Mouse (Mus musculus) thymus, adult 2 months (tissue): ENCODE data around the gene 1500009L16Rik. TPM values are rescaled to one million over a fixed set of nuclear protein-coding genes. Genes with fewer than 3 reads are reported as not detected.
A peak's percentile ranks its signal among the peaks of the same experiment; 100 is the strongest.

Experiments
- DNase-seq: peaks from one replicate; pipeline ENCODE4 v3.0.0; 2021
- H3K27ac ChIP-seq: fragments of 200-500 bp; 2 replicates; pipeline ENCODE4 v1.5.1; 2012; ENCODE audit warnings: low read length, control low read depth; ENCODE audit not compliant: control insufficient read depth, insufficient read depth
- H3K27me3 ChIP-seq: fragments of 200-500 bp; 2 replicates; pipeline ENCODE4 v1.6.1; 2012; ENCODE audit warnings: mild to moderate bottlenecking, low read length, moderate library complexity, mixed read lengths; ENCODE audit not compliant: control insufficient read depth, insufficient read depth
- H3K36me3 ChIP-seq: fragments of 200-500 bp; 2 replicates; pipeline ENCODE4 v1.6.1; 2012; ENCODE audit warnings: mild to moderate bottlenecking, low read length, moderate library complexity; ENCODE audit not compliant: control insufficient read depth, insufficient read depth
- H3K4me1 ChIP-seq: fragments of 200-500 bp; replicated peaks from 2 replicates; pipeline ENCODE4 v1.6.1; 2012; ENCODE audit warnings: low read length; ENCODE audit not compliant: control insufficient read depth, insufficient read depth
- H3K4me3 ChIP-seq: fragments of 200-500 bp; 2 replicates; pipeline ENCODE4 v1.5.1; 2012; ENCODE audit warnings: mild to moderate bottlenecking, low read length, control low read depth, moderate library complexity; ENCODE audit not compliant: control insufficient read depth, insufficient read depth
- CTCF ChIP-seq: fragments of 200-500 bp; IDR thresholded peaks from 2 replicates; pipeline ENCODE4 v1.5.1; 2012; ENCODE audit warnings: mild to moderate bottlenecking, control low read depth, low read length, moderate library complexity, borderline replicate concordance; ENCODE audit not compliant: control insufficient read depth, poor library complexity, insufficient read depth; ENCODE audit errors: extremely low read depth
- POLR2A ChIP-seq: fragments of 200-500 bp; IDR thresholded peaks from 2 replicates; pipeline ENCODE4 v1.6.1; 2012; ENCODE audit warnings: mild to moderate bottlenecking, low read length, control low read depth, moderate library complexity; ENCODE audit not compliant: control insufficient read depth, poor library complexity, insufficient read depth; ENCODE audit errors: extremely low read depth
- WGBS: fragments of 180-500 bp; shearing (Covaris S2); methylation state at CpG from one replicate; pipeline ENCODE4 v1.1.7; 2018; 5-methylcytosine and 5-hydroxymethylcytosine counted together
- polyA plus RNA-seq: library from polyadenylated mRNA; depleted of rRNA; stranded (reverse); fragments of >200 nt; gene quantifications from 2 replicates; pipeline ENCODE4 v1.2.3, GENCODE M21; 2012; rRNA removed

1500009L16Rik gene
- polyA plus RNA-seq: 7.8 and 14.5 TPM in 2 replicates

GRCm38 (mm10) chr10:83722579-83723031 is at the start of gene 1500009L16Rik:
1500009L16Rik (plus strand) TSS chr10:83722865.
- H3K27ac ChIP-seq: peak within 1 kb of the TSS; percentile 4; the same call in 1 of the 2 replicates
- WGBS: under 1% methylated on average over 37 of the region's 37 CpGs
- H3K4me1 ChIP-seq: peaks cover 34% of the 10 kb centered on the region
- peak; percentile 81 for DNase-seq
- peak within 1 kb of the TSS; percentile 72 for H3K4me3 ChIP-seq
- no peaks in the 10 kb centered on the region for H3K36me3 ChIP-seq
- TF ChIP-seq CTCF: peak; percentile 39; the same call in 1 of the 2 replicates
- no peak for TF ChIP-seq POLR2A
- H3K27me3 ChIP-seq: no peaks in the 10 kb centered on the region; the same call in 1 of the 2 replicates

DNA sequence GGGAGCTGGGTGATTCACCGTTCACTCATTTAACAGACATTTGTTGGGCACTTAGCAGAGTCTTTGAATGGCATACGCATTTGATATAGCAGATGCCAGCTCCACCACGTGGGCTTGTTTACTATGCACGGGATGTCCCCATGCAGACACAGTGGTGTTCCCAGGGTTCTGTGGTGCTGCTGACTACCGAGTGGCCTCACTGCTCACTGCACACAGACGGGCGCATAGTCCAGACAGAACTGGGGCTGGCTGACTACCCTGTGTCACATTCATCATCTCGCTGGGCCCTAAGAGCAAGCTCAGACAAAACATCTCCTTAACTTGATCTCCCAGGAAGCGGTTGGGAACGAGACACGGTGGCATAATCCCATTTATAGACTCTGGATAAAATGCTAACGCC is 41.3 kb upstream of the 1500009L16Rik start:
- DNase-seq: no peak
- TF ChIP-seq CTCF: no peak
- no peak for TF ChIP-seq POLR2A
- 94% methylated on average over 12 of the region's 12 CpGs for WGBS
- Histone ChIP-seq H3K4me1 (no peaks in the 10 kb centered on the region), H3K36me3 (no peaks in the 10 kb centered on the region), H3K4me3 (no peak overlapping the region), H3K27ac (no peak overlapping the region), H3K27me3 (no peaks in the 10 kb centered on the region)

DNA sequence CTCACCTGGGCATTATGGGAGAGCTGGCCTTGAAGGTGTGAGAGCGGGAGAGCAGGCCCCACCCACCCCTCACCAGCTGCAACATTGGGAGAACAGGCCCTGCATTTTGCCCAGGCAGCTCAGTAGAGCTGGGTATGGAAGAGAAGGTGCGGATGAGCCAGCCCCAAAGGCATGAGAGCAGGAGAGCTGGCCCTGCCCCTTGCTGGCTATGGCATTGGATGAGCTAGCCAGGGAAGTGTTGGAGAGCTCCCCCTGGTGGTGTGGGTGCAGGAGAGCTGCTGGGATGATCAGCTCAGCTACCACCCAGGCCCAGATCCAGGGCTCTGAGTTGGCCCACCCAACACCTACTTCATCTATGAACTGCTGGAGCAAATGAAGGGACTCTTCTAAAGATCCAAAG is 34.5 kb upstream of the 1500009L16Rik start:
- Histone ChIP-seq H3K4me1 (no peaks in the 10 kb centered on the region), H3K4me3 (no peak overlapping the region), H3K27me3 (no peaks in the 10 kb centered on the region), H3K27ac (no peak overlapping the region), H3K36me3 (no peaks in the 10 kb centered on the region)
- 100% methylated on average over 2 of the region's 2 CpGs for WGBS
- DNase-seq: peak; percentile 12
- TF ChIP-seq CTCF (no peak), POLR2A (no peak)

DNA sequence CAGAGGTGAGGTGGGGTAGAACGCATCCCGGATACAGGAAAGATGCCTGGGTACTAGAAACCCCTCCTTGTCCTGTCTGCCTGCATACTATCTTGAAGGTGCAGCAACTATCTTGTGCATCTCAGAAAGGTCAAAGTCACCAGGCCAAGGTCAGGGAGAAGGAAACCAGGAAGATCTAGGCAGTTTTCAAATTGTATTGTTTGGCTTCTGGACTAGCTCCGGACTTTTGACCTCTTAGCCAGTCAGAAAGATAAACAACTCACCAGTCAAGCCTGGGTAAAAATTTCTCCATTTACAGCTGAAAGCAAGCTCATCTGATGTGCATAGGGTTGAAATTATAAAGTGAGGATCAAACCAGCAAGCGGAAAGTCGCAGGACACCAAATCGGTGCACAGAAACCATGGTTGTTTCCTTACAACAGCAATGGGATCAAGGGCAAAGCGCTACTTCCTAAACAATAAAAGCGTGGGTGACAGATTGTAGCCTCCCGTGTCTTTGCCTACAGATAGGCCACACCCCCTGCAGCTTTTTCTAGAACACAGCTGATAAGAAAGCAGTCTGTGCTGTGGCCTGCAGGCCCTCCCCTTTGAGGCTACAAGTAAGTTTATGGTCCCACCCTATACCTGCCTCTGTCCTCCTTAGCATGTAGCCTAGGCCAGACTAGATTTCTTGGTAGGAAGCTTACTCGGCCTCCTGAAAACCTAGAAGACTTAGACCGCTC is 30.3 kb upstream of the 1500009L16Rik start:
- DNase-seq: no peak
- TF ChIP-seq CTCF (no peak), POLR2A (no peak)
- H3K4me1 ChIP-seq: no peaks in the 10 kb centered on the region
- no peaks in the 10 kb centered on the region for H3K36me3 ChIP-seq
- H3K27ac ChIP-seq: no peak overlapping the region
- no peaks in the 10 kb centered on the region for H3K27me3 ChIP-seq
- no peak overlapping the region for H3K4me3 ChIP-seq
- WGBS: 86% methylated on average over 11 of the region's 11 CpGs

- TF ChIP-seq POLR2A (no peak), CTCF (no peak)
- WGBS: 93% methylated on average over 4 of the region's 4 CpGs
- Histone ChIP-seq H3K36me3 (no peaks in the 10 kb centered on the region), H3K27ac (no peak overlapping the region), H3K27me3 (no peaks in the 10 kb centered on the region), H3K4me1 (no peaks in the 10 kb centered on the region), H3K4me3 (no peak overlapping the region)
- DNase-seq: no peak
Measured at GRCm38 (mm10) chr10:83696226-83696625, 26.4 kb upstream of the 1500009L16Rik start.

GRCm38 (mm10) chr10:83706628-83707027 is 16.0 kb upstream of the 1500009L16Rik start:
- Histone ChIP-seq H3K27me3 (no peaks in the 10 kb centered on the region), H3K4me3 (no peak overlapping the region), H3K4me1 (peaks cover 8% of the 10 kb centered on the region), H3K36me3 (no peaks in the 10 kb centered on the region), H3K27ac (no peak overlapping the region)
- no peak for DNase-seq
- TF ChIP-seq POLR2A (no peak), CTCF (no peak)
- 96% methylated on average over 12 of the region's 12 CpGs for WGBS

DNA sequence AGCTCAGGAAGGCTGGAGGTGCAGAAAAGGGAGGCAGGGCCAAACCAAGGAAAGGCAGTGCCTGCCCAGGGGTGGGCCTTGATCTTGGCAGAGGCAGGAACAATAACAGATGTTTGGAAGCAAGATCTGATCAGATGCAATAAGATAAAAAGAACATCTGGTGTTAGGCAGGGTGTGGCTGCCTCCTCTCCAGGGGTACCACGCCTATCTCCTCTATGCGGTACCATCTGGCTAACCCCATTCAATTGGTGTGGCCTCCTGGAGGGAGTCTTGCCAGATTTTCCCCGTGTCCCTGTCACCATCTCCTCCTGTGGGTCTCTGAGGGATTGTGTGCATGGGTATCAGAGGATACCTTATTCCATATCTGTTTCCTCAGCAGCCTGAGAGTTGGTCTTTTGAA is 12.7 kb upstream of the 1500009L16Rik start:
- Histone ChIP-seq H3K4me1 (peaks cover 8% of the 10 kb centered on the region), H3K36me3 (no peaks in the 10 kb centered on the region), H3K4me3 (no peak overlapping the region), H3K27me3 (no peaks in the 10 kb centered on the region), H3K27ac (no peak overlapping the region)
- WGBS: 3% methylated on average over 3 of the region's 3 CpGs
- TF ChIP-seq CTCF (no peak), POLR2A (no peak)
- DNase-seq: no peak
